Mouse (Mus musculus): Measurements from ENCODE around the gene Gm17949.

DNA sequence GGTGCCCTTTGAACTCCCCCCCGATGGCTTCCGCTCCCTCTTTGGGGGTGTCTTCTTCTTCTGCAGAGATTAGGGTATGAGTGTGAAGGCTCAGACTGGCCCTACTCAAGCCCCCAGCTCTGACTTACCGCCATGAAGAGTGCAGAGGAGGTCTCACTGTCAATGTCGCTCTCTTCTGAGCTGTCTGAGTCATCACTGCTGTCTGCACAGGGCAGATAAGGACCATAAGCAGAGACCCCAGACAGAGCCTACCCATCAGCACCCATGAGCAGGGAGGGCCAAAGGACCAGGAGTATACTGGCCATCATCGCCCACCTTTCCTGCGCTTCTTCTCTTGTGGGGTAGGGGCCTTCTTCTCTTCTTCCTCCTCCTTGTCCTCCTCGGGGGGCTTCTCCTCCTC is 7.3 kb upstream of the Gm17949 start:
- TF ChIP-seq POLR2A (IDR thresholded peaks at IDR 0.05; ENCODE audit: low read depth, low read length) (no peak), CTCF (IDR thresholded peaks at IDR 0.05; ENCODE audit: borderline replicate concordance, insufficient read depth, low read length) (no peak)

Data from embryonic fibroblast, embryonic 13.5 days (primary cell).